Mouse (Mus musculus) hindbrain, embryonic 14.5 days (tissue): Measurements from ENCODE around the gene Git1. TPM values are rescaled to one million over a fixed set of nuclear protein-coding genes. Genes with fewer than 3 reads are reported as not detected.

Source experiments
- ATAC-seq: fragments of 200-750 bp; cut with Nextera tagmentation; 2 replicates; pipeline ENCODE4 v1.8.0; 2017; ENCODE audit warnings: moderate number of reproducible peaks, mild to moderate bottlenecking, moderate TSS enrichment, moderate library complexity; ENCODE audit not compliant: low FRiP score
- DNase-seq: peaks from one replicate; pipeline ENCODE4 v3.0.0-alpha.2; 2015; ENCODE audit warnings: low spot score
- H3K27ac ChIP-seq: fragments of 300-500 bp; sonication (generic); 2 replicates; pipeline ENCODE4 v1.5.1; 2014; ENCODE audit warnings: mild to moderate bottlenecking, moderate library complexity
- H3K27me3 ChIP-seq: fragments of 300-500 bp; sonication (generic); 2 replicates; pipeline ENCODE4 v1.6.1; 2014; ENCODE audit warnings: mild to moderate bottlenecking, low read length, mixed read lengths; ENCODE audit not compliant: control insufficient read depth, insufficient read depth
- H3K36me3 ChIP-seq: fragments of 300-500 bp; sonication (generic); replicated peaks from 2 replicates; pipeline ENCODE4 v1.6.1; 2014; ENCODE audit not compliant: control insufficient read depth, insufficient read depth
- H3K4me1 ChIP-seq: fragments of 300-500 bp; sonication (generic); replicated peaks from 2 replicates; pipeline ENCODE4 v1.6.1; 2014; ENCODE audit warnings: antibody characterized with exemption, low read length, mixed read lengths; ENCODE audit not compliant: control insufficient read depth, insufficient read depth
- H3K4me2 ChIP-seq: fragments of 300-500 bp; sonication (generic); replicated peaks from 2 replicates; pipeline ENCODE4 v1.6.1; 2014; ENCODE audit warnings: mild to moderate bottlenecking, moderate library complexity
- H3K4me3 ChIP-seq: fragments of 300-500 bp; sonication (generic); replicated peaks from 2 replicates; pipeline ENCODE4 v1.5.1; 2014; ENCODE audit warnings: mild to moderate bottlenecking, low read length
- H3K9ac ChIP-seq: fragments of 300-500 bp; sonication (generic); 2 replicates; pipeline ENCODE4 v1.6.1; 2014
- H3K9me3 ChIP-seq: fragments of 300-500 bp; sonication (generic); 2 replicates; pipeline ENCODE4 v1.6.1; 2016; ENCODE audit warnings: low read length; ENCODE audit not compliant: control insufficient read depth
- WGBS: fragments of 180-500 bp; shearing (Covaris S2); extraction: QIAGEN DNeasy Blood & Tissue Kit; methylation state at CpG from one replicate; pipeline ENCODE4 v1.1.7; 2014; 5-methylcytosine and 5-hydroxymethylcytosine counted together
- polyA plus RNA-seq: library from polyadenylated mRNA; unstranded; fragments of >200 nt; fragmentation: Nextera tagmentation; extraction: Ambion mirVana; gene quantifications from 2 replicates; pipeline ENCODE4 v1.2.1, GENCODE M21; 2014

The Git1 gene
- polyA plus RNA-seq, 1 experiment from 2014 or later, result 23.2 TPM

GRCm38 (mm10) chr11:77471407-77471806, 22.0 kb upstream of the Git1 start:
- Histone ChIP-seq H3K4me3 (no peak overlapping the region), H3K27me3 (peaks cover 19% of the 10 kb centered on the region), H3K9ac (no peak overlapping the region), H3K36me3 (peaks cover 52% of the 10 kb centered on the region), H3K27ac (no peak overlapping the region), H3K4me1 (no peaks in the 10 kb centered on the region; the same call in 1 of the 2 replicates), H3K9me3 (no peaks in the 10 kb centered on the region), H3K4me2 (no peak overlapping the region)
- no peak for DNase-seq
- no peak for ATAC-seq
- 74% methylated on average over 29 of the region's 29 CpGs for WGBS

GRCm38 (mm10) chr11:77472775-77473174, 20.6 kb upstream of the Git1 start:
- Histone ChIP-seq H3K9me3 (no peaks in the 10 kb centered on the region), H3K4me1 (no peaks in the 10 kb centered on the region; the same call in 1 of the 2 replicates), H3K36me3 (peaks cover 57% of the 10 kb centered on the region), H3K27me3 (peaks cover 5% of the 10 kb centered on the region), H3K27ac (no peak overlapping the region), H3K4me2 (no peak overlapping the region), H3K4me3 (no peak overlapping the region), H3K9ac (no peak overlapping the region)
- ATAC-seq, result no peak
- WGBS, result 93% methylated on average over 16 of the region's 16 CpGs
- no peak for DNase-seq

- Histone ChIP-seq H3K36me3 (peaks cover 51% of the 10 kb centered on the region), H3K27ac (no peak overlapping the region), H3K4me2 (no peak overlapping the region), H3K9ac (no peak overlapping the region), H3K9me3 (no peaks in the 10 kb centered on the region), H3K4me1 (no peaks in the 10 kb centered on the region), H3K4me3 (no peak overlapping the region), H3K27me3 (no peaks in the 10 kb centered on the region)
- DNase-seq (no peak), ATAC-seq (no peak)
- WGBS, result 96% methylated on average over 14 of the region's 14 CpGs
Measured at GRCm38 (mm10) chr11:77476216-77476615, 17.1 kb upstream of the Git1 start.

DNA sequence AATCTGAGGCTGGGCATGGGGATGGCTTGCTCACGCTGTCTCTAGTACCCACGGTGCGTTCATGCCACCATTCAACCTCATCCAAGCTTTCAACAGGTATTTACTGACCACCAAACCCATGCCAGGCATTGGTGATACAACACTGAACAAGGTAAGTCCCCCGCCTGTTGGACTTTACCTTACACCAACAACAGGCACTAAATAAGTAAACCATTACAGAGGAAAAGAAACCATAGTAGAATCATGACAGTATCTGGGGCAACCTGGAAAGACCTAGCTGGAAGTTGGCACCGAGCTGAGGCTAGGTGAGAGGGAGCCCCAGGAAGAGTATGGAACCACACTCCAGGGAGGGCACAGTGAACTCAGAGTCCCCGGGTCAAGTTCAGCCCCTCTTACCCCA, 16.5 kb upstream of the Git1 start:
- no peaks in the 10 kb centered on the region for H3K27me3 ChIP-seq
- DNase-seq, result no peak

GRCm38 (mm10) chr11:77483043-77483442, 10.3 kb upstream of the Git1 start:
- DNase-seq (no peak), ATAC-seq (no peak)
- Histone ChIP-seq H3K4me3 (no peak overlapping the region), H3K27me3 (no peaks in the 10 kb centered on the region), H3K4me2 (no peak overlapping the region), H3K36me3 (no peaks in the 10 kb centered on the region), H3K4me1 (peaks cover 39% of the 10 kb centered on the region), H3K27ac (no peak overlapping the region), H3K9ac (no peak overlapping the region), H3K9me3 (no peaks in the 10 kb centered on the region)
- WGBS, result 76% methylated on average over 3 of the region's 3 CpGs

More for the DNA sequence above, 16.5 kb upstream of the Git1 start:
- Histone ChIP-seq H3K4me3 (no peak overlapping the region), H3K9me3 (no peaks in the 10 kb centered on the region), H3K27ac (no peak overlapping the region), H3K4me2 (no peak overlapping the region), H3K4me1 (no peaks in the 10 kb centered on the region), H3K36me3 (peaks cover 44% of the 10 kb centered on the region), H3K9ac (no peak overlapping the region)
- no peak for ATAC-seq
- WGBS, result 90% methylated on average over 6 of the region's 6 CpGs

DNA sequence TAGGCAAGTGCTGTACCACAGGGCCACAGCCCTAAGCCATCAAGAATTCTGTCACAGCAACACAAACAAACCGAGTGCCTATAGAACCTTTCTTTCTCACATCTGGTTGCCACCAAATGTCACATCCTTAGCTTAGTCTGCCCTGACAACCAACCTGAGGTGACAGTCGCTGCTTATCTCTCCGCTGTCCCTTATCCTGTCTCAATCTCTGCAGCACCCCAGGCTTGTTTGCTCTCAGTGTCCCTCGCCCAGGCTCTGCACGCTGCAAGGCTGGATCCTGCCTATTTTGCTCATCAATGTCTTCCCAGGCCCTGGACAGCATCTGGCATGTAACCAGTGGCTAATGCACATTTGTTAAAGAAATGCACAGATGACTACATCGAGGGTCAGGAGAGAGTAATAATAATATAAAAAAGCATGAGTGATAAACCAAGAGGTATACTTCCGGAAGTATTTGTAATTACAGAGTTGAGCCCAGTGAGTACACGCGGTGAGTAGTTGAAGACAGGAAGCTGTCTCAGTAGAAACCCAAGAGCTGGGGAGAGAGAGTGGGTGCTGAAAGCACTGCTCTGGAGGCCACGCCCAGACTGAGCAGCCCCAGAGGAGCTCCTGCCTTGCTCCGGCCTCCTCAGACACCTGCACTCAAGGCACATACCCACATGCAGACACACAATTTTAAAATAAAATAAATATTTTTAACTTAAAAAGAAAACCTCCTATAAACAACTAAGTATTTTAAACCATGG, 9.7 kb upstream of the Git1 start:
- Histone ChIP-seq H3K9ac (no peak overlapping the region), H3K4me3 (no peak overlapping the region), H3K27ac (no peak overlapping the region), H3K4me2 (no peak overlapping the region), H3K27me3 (no peaks in the 10 kb centered on the region), H3K4me1 (peaks cover 43% of the 10 kb centered on the region), H3K36me3 (no peaks in the 10 kb centered on the region), H3K9me3 (no peaks in the 10 kb centered on the region)
- DNase-seq, result no peak
- ATAC-seq, result no peak
- WGBS, result 71% methylated on average over 11 of the region's 11 CpGs

- Histone ChIP-seq H3K27me3 (no peaks in the 10 kb centered on the region), H3K36me3 (no peaks in the 10 kb centered on the region), H3K4me1 (peaks cover 46% of the 10 kb centered on the region), H3K9ac (no peak overlapping the region), H3K27ac (no peak overlapping the region; the same call in 1 of the 2 replicates), H3K4me3 (no peak overlapping the region), H3K4me2 (peak overlapping the region; percentile 88), H3K9me3 (no peaks in the 10 kb centered on the region)
- DNase-seq (no peak), ATAC-seq (no peak)
- 33% methylated on average over 6 of the region's 6 CpGs for WGBS
Measured at GRCm38 (mm10) chr11:77485229-77485628, 8.1 kb upstream of the Git1 start.

- H3K27ac ChIP-seq, result peak overlapping the region; percentile 69
- peak overlapping the region; percentile 96 for H3K4me3 ChIP-seq
- H3K9ac ChIP-seq, result peak overlapping the region; percentile 99
- peak overlapping the region; percentile 88 for H3K4me2 ChIP-seq
- DNase-seq, result no peak
- H3K4me1 ChIP-seq, result peaks cover 62% of the 10 kb centered on the region
- no peaks in the 10 kb centered on the region for H3K27me3 ChIP-seq
- WGBS, result 37% methylated on average over 5 of the region's 5 CpGs
- H3K36me3 ChIP-seq, result no peaks in the 10 kb centered on the region
- no peaks in the 10 kb centered on the region for H3K9me3 ChIP-seq
- no peak; the same call in 1 of the 2 replicates for ATAC-seq
Measured at GRCm38 (mm10) chr11:77486798-77487197, 6.6 kb upstream of the Git1 start.

- H3K27me3 ChIP-seq, result no peaks in the 10 kb centered on the region
- DNase-seq (no peak), ATAC-seq (no peak)
- peak overlapping the region; percentile 92 for H3K27ac ChIP-seq
- H3K9me3 ChIP-seq, result no peaks in the 10 kb centered on the region
- peaks cover 66% of the 10 kb centered on the region for H3K4me1 ChIP-seq
- H3K9ac ChIP-seq, result peak overlapping the region; percentile 99
- 2% methylated on average over 47 of the region's 55 CpGs for WGBS
- no peaks in the 10 kb centered on the region for H3K36me3 ChIP-seq
- peak overlapping the region; percentile 96 for H3K4me3 ChIP-seq
- peak overlapping the region; percentile 88 for H3K4me2 ChIP-seq
Measured at GRCm38 (mm10) chr11:77488771-77489581, 4.4 kb upstream of the Git1 start.
